Comparison of ENCODE assay signal across 18 mouse cellular contexts in genomic region chr13:29079841-29080240, GRCm38 (mm10).
"Had no signal": no experiment of that assay in that cellular context is flagged by ENCODE, and none has a peak within 500 bp of the region (broad histone marks: within the 10 kb centered on the region; RNA-seq: fewer than 3 reads in every experiment).

No protein-coding gene starts in this region.

- H3K27ac ChIP-seq: macrophage; midbrain, embryonic 12.5 days; midbrain, embryonic 15.5 days; neural tube, embryonic 13.5 days; neural tube, embryonic 15.5 days; stomach, embryonic 15.5 days; stomach, postnatal 0 days had no signal

- H3K9me3 ChIP-seq: midbrain, embryonic 12.5 days; midbrain, embryonic 15.5 days; neural tube, embryonic 13.5 days; neural tube, embryonic 15.5 days; stomach, embryonic 15.5 days had no signal

- H3K4me1 ChIP-seq: megakaryocyte, embryonic 14.5 days; midbrain, embryonic 12.5 days; midbrain, embryonic 15.5 days; neural tube, embryonic 15.5 days; stomach, embryonic 15.5 days had no signal

- H3K27me3 ChIP-seq: megakaryocyte, embryonic 14.5 days; midbrain, embryonic 12.5 days; midbrain, embryonic 15.5 days; neural tube, embryonic 13.5 days; neural tube, embryonic 15.5 days; stomach, embryonic 15.5 days had no signal

- ATAC-seq: midbrain, embryonic 15.5 days had no signal

- H3K4me3 ChIP-seq: megakaryocyte, embryonic 14.5 days; midbrain, embryonic 12.5 days; midbrain, embryonic 15.5 days; myocyte; neural tube, embryonic 13.5 days; neural tube, embryonic 15.5 days; stomach, embryonic 15.5 days had no signal

- H3K36me3 ChIP-seq: midbrain, embryonic 12.5 days; midbrain, embryonic 15.5 days; neural tube, embryonic 13.5 days; neural tube, embryonic 15.5 days; stomach, embryonic 15.5 days had no signal

- DNase-seq: lung, adult 18-20 months; lung, embryonic 14.5 days; lung, postnatal 10 days; retina, postnatal 1 day; right cerebral cortex, adult 18-20 months; right cerebral cortex, postnatal 25 days; thymus, adult 2 months; thymus, postnatal 25 days; thymus, postnatal 4 days had no signal
